Mouse (Mus musculus) heart, embryonic 11.5 days (tissue): ENCODE measurements at regions not wholly inside any gene's neighbourhood (a gene's known extent, or its start where the extent isn't known, plus 50 kb on each side); places are given as distances from the start of the nearest gene placed in this dataset.

Source experiments
- ATAC-seq: fragments of 200-750 bp; cut with Nextera tagmentation; replicated peaks from 2 replicates; pipeline ENCODE4 v1.8.0; 2017; ENCODE audit warnings: moderate library complexity; ENCODE audit not compliant: insufficient number of reproducible peaks, low FRiP score, low TSS enrichment
- H3K27ac ChIP-seq: fragments of 300-500 bp; sonication (generic); 2 replicates; pipeline ENCODE4 v1.5.1; 2014; ENCODE audit warnings: mild to moderate bottlenecking, low read depth, low read length
- H3K27me3 ChIP-seq: fragments of 300-500 bp; sonication (generic); 2 replicates; pipeline ENCODE4 v1.6.1; 2014; ENCODE audit warnings: mild to moderate bottlenecking, low read length, mixed read lengths; ENCODE audit not compliant: control insufficient read depth, insufficient read depth
- H3K36me3 ChIP-seq: fragments of 300-500 bp; sonication (generic); 2 replicates; pipeline ENCODE4 v1.6.1; 2014; ENCODE audit warnings: mild to moderate bottlenecking, low read length, moderate library complexity, mixed read lengths; ENCODE audit not compliant: control insufficient read depth, insufficient read depth
- H3K4me1 ChIP-seq: fragments of 300-500 bp; sonication (generic); 2 replicates; pipeline ENCODE4 v1.6.1; 2014; ENCODE audit warnings: low read length; ENCODE audit not compliant: control insufficient read depth, insufficient read depth
- H3K4me2 ChIP-seq: fragments of 300-500 bp; sonication (generic); 2 replicates; pipeline ENCODE4 v1.6.1; 2014; ENCODE audit warnings: mild to moderate bottlenecking, moderate library complexity
- H3K4me3 ChIP-seq: fragments of 300-500 bp; sonication (generic); 2 replicates; pipeline ENCODE4 v1.5.1; 2014; ENCODE audit warnings: low read depth, low read length
- H3K9ac ChIP-seq: fragments of 300-500 bp; sonication (generic); 2 replicates; pipeline ENCODE4 v1.6.1; 2014; ENCODE audit warnings: mild to moderate bottlenecking, low read depth, low read length, moderate library complexity
- H3K9me3 ChIP-seq: fragments of 300-500 bp; sonication (generic); replicated peaks from 2 replicates; pipeline ENCODE4 v1.6.1; 2016; ENCODE audit warnings: low read length; ENCODE audit not compliant: control insufficient read depth
- WGBS: fragments of 180-500 bp; shearing (Covaris S2); extraction: QIAGEN DNeasy Blood & Tissue Kit; methylation state at CpG from one replicate; pipeline ENCODE4 v1.1.7; 2014; ENCODE audit not compliant: insufficient replicate concordance; 5-methylcytosine and 5-hydroxymethylcytosine counted together

DNA sequence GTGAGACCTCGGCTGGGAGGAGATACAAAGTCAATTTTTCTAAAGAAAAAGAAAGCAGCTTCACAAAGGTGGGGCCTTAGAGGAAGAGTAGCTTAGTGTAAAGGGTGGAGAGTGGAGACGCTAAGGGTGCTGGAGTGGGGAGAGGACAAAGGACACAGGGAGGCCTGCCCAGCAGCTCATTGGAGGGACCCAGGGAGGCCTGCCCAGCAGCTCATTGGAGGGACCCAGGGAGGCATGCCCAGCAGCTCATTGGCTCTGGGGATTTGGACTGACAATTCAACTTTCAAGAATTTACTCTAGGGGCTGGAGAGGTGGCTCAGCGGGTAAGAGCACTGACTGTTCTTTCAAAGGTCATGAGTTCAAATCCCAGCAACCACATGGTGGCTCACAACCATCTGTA lies 96.4 kb downstream of the Slc4a3 start:
- no peak for ATAC-seq
- Histone ChIP-seq H3K36me3 (no peaks in the 10 kb centered on the region), H3K4me2 (no peak overlapping the region), H3K4me1 (no peaks in the 10 kb centered on the region), H3K9me3 (no peaks in the 10 kb centered on the region), H3K9ac (no peak overlapping the region), H3K4me3 (no peak overlapping the region), H3K27ac (no peak overlapping the region), H3K27me3 (no peaks in the 10 kb centered on the region)
- 71% methylated on average over 3 of the region's 3 CpGs for WGBS

DNA sequence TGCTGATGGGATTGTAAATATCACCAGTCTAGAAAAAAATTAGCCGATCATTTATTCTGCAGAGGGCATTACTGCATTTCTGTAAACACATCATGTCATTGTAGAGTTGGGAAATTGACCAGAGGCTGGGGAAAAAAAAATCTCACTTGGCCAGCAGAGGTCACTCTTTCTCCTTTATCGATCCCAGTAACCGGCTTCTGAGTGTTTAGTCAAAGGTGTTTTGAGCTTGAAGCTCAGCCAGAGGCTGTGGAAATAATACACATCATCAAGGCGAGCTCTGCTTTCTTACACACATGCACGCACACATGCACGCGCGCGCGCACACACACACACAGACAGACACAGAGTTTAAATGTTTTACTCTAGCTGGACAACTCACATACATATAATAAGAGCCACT lies 106.5 kb downstream of the Slc4a3 start:
- H3K4me3 ChIP-seq: no peak overlapping the region
- H3K9ac ChIP-seq: no peak overlapping the region
- H3K4me2 ChIP-seq: no peak overlapping the region
- no peak overlapping the region for H3K27ac ChIP-seq
- no peaks in the 10 kb centered on the region for H3K9me3 ChIP-seq
- WGBS: 17% methylated on average over 10 of the region's 10 CpGs
- no peaks in the 10 kb centered on the region for H3K27me3 ChIP-seq
- no peak for ATAC-seq
- no peaks in the 10 kb centered on the region for H3K4me1 ChIP-seq
- no peaks in the 10 kb centered on the region for H3K36me3 ChIP-seq

- no peak overlapping the region for H3K27ac ChIP-seq
- H3K4me2 ChIP-seq: no peak overlapping the region; the same call in 1 of the 2 replicates
- no peaks in the 10 kb centered on the region for H3K27me3 ChIP-seq
- no peaks in the 10 kb centered on the region for H3K9me3 ChIP-seq
- WGBS: 53% methylated on average over 3 of the region's 3 CpGs
- H3K4me3 ChIP-seq: no peak overlapping the region
- no peaks in the 10 kb centered on the region for H3K36me3 ChIP-seq
- no peaks in the 10 kb centered on the region for H3K4me1 ChIP-seq
- no peak overlapping the region for H3K9ac ChIP-seq
- ATAC-seq: no peak
These were observed 107.0 kb downstream of the Slc4a3 start for GRCm38 (mm10) chr1:75652987-75653573.

GRCm38 (mm10) chr1:75653671-75654076 lies 107.6 kb downstream of the Slc4a3 start:
- Histone ChIP-seq H3K9me3 (no peaks in the 10 kb centered on the region), H3K4me3 (no peak overlapping the region), H3K4me1 (no peaks in the 10 kb centered on the region), H3K27me3 (no peaks in the 10 kb centered on the region), H3K4me2 (peak overlapping the region; percentile 51), H3K9ac (no peak overlapping the region), H3K36me3 (no peaks in the 10 kb centered on the region), H3K27ac (no peak overlapping the region)
- ATAC-seq: no peak
- WGBS: 7% methylated on average over 9 of the region's 9 CpGs

DNA sequence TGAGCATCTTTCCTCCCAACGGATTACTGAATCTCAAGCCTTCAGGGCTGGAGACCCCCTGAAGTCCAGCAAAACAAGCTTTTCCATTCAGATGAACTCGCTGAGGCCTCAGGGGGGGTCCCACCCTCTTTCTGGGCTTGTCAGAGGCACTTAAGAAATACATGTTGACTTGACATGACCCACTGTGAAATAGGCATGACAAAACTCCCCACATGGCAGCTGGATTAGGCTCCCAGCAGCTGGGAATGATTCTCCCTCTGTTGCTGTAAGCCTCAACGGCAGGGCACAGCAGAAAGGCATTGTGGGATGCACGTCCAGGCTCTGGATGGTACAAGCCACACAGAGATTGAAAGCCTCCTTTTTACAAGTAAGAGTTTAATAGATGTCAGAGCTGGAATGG lies 110.5 kb downstream of the Slc4a3 start:
- Histone ChIP-seq H3K9ac (no peak overlapping the region), H3K9me3 (no peaks in the 10 kb centered on the region), H3K36me3 (no peaks in the 10 kb centered on the region), H3K27me3 (no peaks in the 10 kb centered on the region), H3K4me2 (no peak overlapping the region), H3K4me1 (no peaks in the 10 kb centered on the region), H3K4me3 (no peak overlapping the region), H3K27ac (no peak overlapping the region)
- 64% methylated on average over 4 of the region's 4 CpGs for WGBS
- no peak for ATAC-seq

GRCm38 (mm10) chr1:75660336-75661100 lies 114.5 kb downstream of the Slc4a3 start:
- Histone ChIP-seq H3K4me2 (no peak overlapping the region), H3K9ac (no peak overlapping the region), H3K36me3 (no peaks in the 10 kb centered on the region), H3K27ac (no peak overlapping the region), H3K4me1 (peaks cover 4% of the 10 kb centered on the region), H3K27me3 (no peaks in the 10 kb centered on the region), H3K9me3 (no peaks in the 10 kb centered on the region), H3K4me3 (no peak overlapping the region)
- 77% methylated on average over 7 of the region's 7 CpGs for WGBS
- no peak for ATAC-seq

GRCm38 (mm10) chr1:75662141-75662990 lies 116.3 kb downstream of the Slc4a3 start:
- Histone ChIP-seq H3K4me2 (peak overlapping the region; percentile 50), H3K27ac (no peak overlapping the region), H3K9ac (no peak overlapping the region), H3K36me3 (no peaks in the 10 kb centered on the region), H3K9me3 (no peaks in the 10 kb centered on the region), H3K4me3 (no peak overlapping the region; the same call in 1 of the 2 replicates), H3K27me3 (no peaks in the 10 kb centered on the region), H3K4me1 (peaks cover 4% of the 10 kb centered on the region)
- 16% methylated on average over 17 of the region's 17 CpGs for WGBS
- no peak for ATAC-seq

GRCm38 (mm10) chr1:75667736-75668269 lies 121.7 kb downstream of the Slc4a3 start:
- Histone ChIP-seq H3K27me3 (no peaks in the 10 kb centered on the region), H3K4me1 (peaks cover 2% of the 10 kb centered on the region), H3K4me2 (no peak overlapping the region), H3K27ac (no peak overlapping the region), H3K9ac (no peak overlapping the region), H3K9me3 (no peaks in the 10 kb centered on the region), H3K36me3 (no peaks in the 10 kb centered on the region), H3K4me3 (no peak overlapping the region)
- ATAC-seq: no peak
- 67% methylated on average over 6 of the region's 6 CpGs for WGBS
